Mouse (Mus musculus): ENCODE measurements around the gene Ssu72.

DNA sequence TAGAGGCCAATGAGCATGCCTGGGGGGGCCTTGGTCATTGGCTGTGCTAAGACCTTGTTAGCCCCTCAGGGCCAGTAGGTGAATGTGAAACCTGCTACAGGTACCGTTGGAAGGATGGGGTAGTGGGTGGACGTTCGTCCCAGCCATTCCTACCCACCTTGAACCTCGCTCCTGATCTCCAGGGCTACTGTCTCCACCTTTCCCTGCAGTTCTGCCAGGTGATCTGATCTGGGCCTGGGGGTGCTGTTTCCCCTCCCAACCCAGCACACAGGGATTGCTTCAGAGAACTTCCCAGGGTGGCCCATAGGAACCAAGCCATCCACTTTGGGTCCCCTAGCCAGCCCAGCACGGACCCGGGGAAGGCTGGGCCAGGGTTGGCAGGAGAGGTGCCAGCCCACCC is 34.6 kb downstream of the Ssu72 start:
- TF ChIP-seq CTCF (conservative IDR thresholded peaks at IDR 0.05; ENCODE audit: insufficient read depth, insufficient read length, low read depth, low read length), result no peak
- TF ChIP-seq POLR2A (IDR thresholded peaks at IDR 0.05; ENCODE audit: low read depth, low read length), result no peak
